In genomic region chr4:145580333-145580732, GRCm38 (mm10) we compare ENCODE assay signal across 6 mouse cellular contexts. TPM values are rescaled to one million over a fixed set of nuclear protein-coding genes. Genes with fewer than 3 reads are reported as not detected.
DNase-seq lines count a peak whose midpoint lies in the region; ATAC-seq and TF ChIP-seq lines count a peak whose summit lies in the region.
"Not testable (repeated sequence)": the region's sequence is repeated elsewhere in the genome, so short reads cannot be mapped to it uniquely, and the experiment has no call there.
"Had no signal": no experiment of that assay in that cellular context is flagged by ENCODE, and none has a peak within 500 bp of the region (broad histone marks: within the 10 kb centered on the region; RNA-seq: fewer than 3 reads in every experiment).

No protein-coding gene starts in this region.

- not testable (repeated sequence) for H3K4me3 ChIP-seq in embryonic facial prominence, embryonic 13.5 days; heart, embryonic 12.5 days; heart, postnatal 0 days (ENCODE audit: low read depth, low read length)

- peak; percentile 75 for DNase-seq in heart, adult 11 months
- DNase-seq in heart, postnatal 0 days (ENCODE audit: low spot score), result not testable (repeated sequence)

- not testable (repeated sequence) for H3K4me1 ChIP-seq in embryonic facial prominence, embryonic 13.5 days; heart, embryonic 12.5 days (replicated peaks); heart, postnatal 0 days (ENCODE audit: control insufficient read depth, insufficient read depth)

- not testable (repeated sequence) for H3K27ac ChIP-seq in embryonic facial prominence, embryonic 13.5 days; heart, embryonic 12.5 days (ENCODE audit: poor library complexity, severe bottlenecking)
- peak overlapping the region; percentile 40 for H3K27ac ChIP-seq in heart, postnatal 0 days (ENCODE audit: low read depth)

- TF ChIP-seq EP300 in heart, postnatal 0 days (IDR thresholded peaks at IDR 0.05; ENCODE audit: low read depth), result not testable (repeated sequence)

- 79% methylated on average over 1 of the region's 1 CpGs for WGBS in embryonic facial prominence, embryonic 13.5 days
- 67% methylated on average over 1 of the region's 1 CpGs for WGBS in heart, embryonic 12.5 days
- WGBS in heart, postnatal 0 days, result 48% methylated on average over 1 of the region's 1 CpGs

- not testable (repeated sequence) for H3K36me3 ChIP-seq in embryonic facial prominence, embryonic 13.5 days; heart, embryonic 12.5 days; heart, postnatal 0 days (replicated peaks; ENCODE audit: control insufficient read depth, insufficient read depth, low read length)

- not testable (repeated sequence) for H3K27me3 ChIP-seq in embryonic facial prominence, embryonic 13.5 days; heart, embryonic 12.5 days (replicated peaks); heart, postnatal 0 days (ENCODE audit: control insufficient read depth, insufficient read depth, low read length)

- not testable (repeated sequence) for H3K9ac ChIP-seq in embryonic facial prominence, embryonic 13.5 days; heart, embryonic 12.5 days; heart, postnatal 0 days (replicated peaks; ENCODE audit: low read depth, low read length)

- H3K9me3 ChIP-seq in embryonic facial prominence, embryonic 13.5 days; heart, embryonic 12.5 days (replicated peaks); heart, postnatal 0 days (replicated peaks; ENCODE audit: control insufficient read depth, low read length): not testable (repeated sequence)

- ATAC-seq in embryonic facial prominence, embryonic 13.5 days (ENCODE audit: insufficient number of reproducible peaks, insufficient read depth, low FRiP score, low TSS enrichment, low read depth), result 0 out of 2 replicates have a peak, but pooled peaks have one; percentile 59
- peak; percentile 41; the same call in 1 of the 2 replicates for ATAC-seq in heart, embryonic 12.5 days (ENCODE audit: insufficient number of reproducible peaks, low FRiP score)
- peak; percentile 76 for ATAC-seq in heart, postnatal 0 days (ENCODE audit: insufficient read depth, low read depth)

- not testable (repeated sequence) for H3K4me2 ChIP-seq in embryonic facial prominence, embryonic 13.5 days; heart, embryonic 12.5 days; heart, postnatal 0 days (ENCODE audit: low read depth, low read length)

- not testable (repeated sequence) for TF ChIP-seq CTCF in heart, postnatal 0 days (IDR thresholded peaks at IDR 0.05; ENCODE audit: low read depth)

RNA-seq across cellular contexts. Expression of gene Gm13212, which starts 4.6 kb away (rescaled TPM):
- polyA plus RNA-seq in embryonic facial prominence, embryonic 13.5 days (2015; fragmentation: Nextera tagmentation; extraction: Ambion mirVana), result 0.90 and 1.4 TPM in 2 replicates
- polyA plus RNA-seq in heart, embryonic 12.5 days (2016; fragmentation: Nextera tagmentation; extraction: Ambion mirVana), result 3.6 and 3.9 TPM in 2 replicates
- 1.9 and 2.4 TPM in 2 replicates for total RNA-seq in heart, postnatal 0 days (2014; rRNA removed; ENCODE audit: low replicate concordance)
- 5.0 and 5.3 TPM in 2 replicates for polyA plus RNA-seq in heart, postnatal 0 days (2015; fragmentation: Nextera tagmentation; extraction: Ambion mirVana)
- polyA plus RNA-seq: adrenal gland, adult 2 months; Patski had no signal
